Mouse (Mus musculus) hindbrain, embryonic 14.5 days (tissue): ENCODE measurements around the gene Frs3. TPM values are rescaled to one million over a fixed set of nuclear protein-coding genes. Genes with fewer than 3 reads are reported as not detected.

ENCODE experiments used
- ATAC-seq: fragments of 200-750 bp; cut with Nextera tagmentation; 2 replicates; pipeline ENCODE4 v1.8.0; 2017; ENCODE audit warnings: moderate number of reproducible peaks, mild to moderate bottlenecking, moderate TSS enrichment, moderate library complexity; ENCODE audit not compliant: low FRiP score
- DNase-seq: peaks from one replicate; pipeline ENCODE4 v3.0.0-alpha.2; 2015; ENCODE audit warnings: low spot score
- H3K27ac ChIP-seq: fragments of 300-500 bp; sonication (generic); 2 replicates; pipeline ENCODE4 v1.5.1; 2014; ENCODE audit warnings: mild to moderate bottlenecking, moderate library complexity
- H3K27me3 ChIP-seq: fragments of 300-500 bp; sonication (generic); 2 replicates; pipeline ENCODE4 v1.6.1; 2014; ENCODE audit warnings: mild to moderate bottlenecking, low read length, mixed read lengths; ENCODE audit not compliant: control insufficient read depth, insufficient read depth
- H3K36me3 ChIP-seq: fragments of 300-500 bp; sonication (generic); replicated peaks from 2 replicates; pipeline ENCODE4 v1.6.1; 2014; ENCODE audit not compliant: control insufficient read depth, insufficient read depth
- H3K4me1 ChIP-seq: fragments of 300-500 bp; sonication (generic); replicated peaks from 2 replicates; pipeline ENCODE4 v1.6.1; 2014; ENCODE audit warnings: antibody characterized with exemption, low read length, mixed read lengths; ENCODE audit not compliant: control insufficient read depth, insufficient read depth
- H3K4me2 ChIP-seq: fragments of 300-500 bp; sonication (generic); replicated peaks from 2 replicates; pipeline ENCODE4 v1.6.1; 2014; ENCODE audit warnings: mild to moderate bottlenecking, moderate library complexity
- H3K4me3 ChIP-seq: fragments of 300-500 bp; sonication (generic); replicated peaks from 2 replicates; pipeline ENCODE4 v1.5.1; 2014; ENCODE audit warnings: mild to moderate bottlenecking, low read length
- H3K9ac ChIP-seq: fragments of 300-500 bp; sonication (generic); 2 replicates; pipeline ENCODE4 v1.6.1; 2014
- H3K9me3 ChIP-seq: fragments of 300-500 bp; sonication (generic); 2 replicates; pipeline ENCODE4 v1.6.1; 2016; ENCODE audit warnings: low read length; ENCODE audit not compliant: control insufficient read depth
- WGBS: fragments of 180-500 bp; shearing (Covaris S2); extraction: QIAGEN DNeasy Blood & Tissue Kit; methylation state at CpG from one replicate; pipeline ENCODE4 v1.1.7; 2014; 5-methylcytosine and 5-hydroxymethylcytosine counted together
- polyA plus RNA-seq: library from polyadenylated mRNA; unstranded; fragments of >200 nt; fragmentation: Nextera tagmentation; extraction: Ambion mirVana; gene quantifications from 2 replicates; pipeline ENCODE4 v1.2.1, GENCODE M21; 2014

The Frs3 gene
- polyA plus RNA-seq, 1 experiment from 2014 or later: 44.4 TPM

- no peaks in the 10 kb centered on the region for H3K4me1 ChIP-seq
- WGBS: 46% methylated on average over 6 of the region's 6 CpGs
- H3K36me3 ChIP-seq: no peaks in the 10 kb centered on the region
- H3K9me3 ChIP-seq: no peaks in the 10 kb centered on the region
- H3K27ac ChIP-seq: no peak overlapping the region
- H3K27me3 ChIP-seq: no peaks in the 10 kb centered on the region
- DNase-seq (no peak), ATAC-seq (no peak)
- no peak overlapping the region for H3K4me3 ChIP-seq
- no peak overlapping the region for H3K4me2 ChIP-seq
- H3K9ac ChIP-seq: no peak overlapping the region
These were observed 61.3 kb downstream of the Frs3 start for GRCm38 (mm10) chr17:47750101-47750500.

DNA sequence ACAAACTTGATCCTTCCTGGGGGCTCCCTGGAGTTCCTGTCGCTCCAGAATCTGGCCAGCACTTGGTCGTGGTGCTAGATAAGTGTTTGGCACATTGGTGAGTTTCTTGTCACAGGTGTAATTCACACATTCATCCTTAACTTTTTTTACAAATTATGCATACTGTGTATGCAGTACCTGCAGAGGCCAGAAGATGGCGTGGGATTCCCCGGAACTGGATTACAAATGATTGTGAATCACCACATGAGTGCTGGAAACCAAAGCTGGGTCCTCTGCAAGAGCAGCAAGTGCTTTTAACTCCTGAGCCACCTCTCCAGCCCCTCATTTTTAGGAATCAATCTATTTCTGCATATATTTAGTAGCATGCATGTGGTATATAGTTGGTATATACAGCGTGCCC, 63.0 kb downstream of the Frs3 start:
- no peak overlapping the region for H3K4me3 ChIP-seq
- no peaks in the 10 kb centered on the region for H3K36me3 ChIP-seq
- H3K9ac ChIP-seq: no peak overlapping the region
- H3K4me2 ChIP-seq: no peak overlapping the region
- DNase-seq: no peak
- H3K9me3 ChIP-seq: no peaks in the 10 kb centered on the region
- no peaks in the 10 kb centered on the region for H3K4me1 ChIP-seq
- no peak for ATAC-seq
- no peaks in the 10 kb centered on the region for H3K27me3 ChIP-seq
- no peak overlapping the region for H3K27ac ChIP-seq
- WGBS: 76% methylated on average over 5 of the region's 5 CpGs

- Histone ChIP-seq H3K4me1 (no peaks in the 10 kb centered on the region), H3K27ac (no peak overlapping the region), H3K9me3 (no peaks in the 10 kb centered on the region), H3K4me3 (no peak overlapping the region), H3K4me2 (no peak overlapping the region), H3K36me3 (no peaks in the 10 kb centered on the region), H3K9ac (no peak overlapping the region), H3K27me3 (no peaks in the 10 kb centered on the region)
- no peak for ATAC-seq
- DNase-seq: no peak
- 86% methylated on average over 8 of the region's 8 CpGs for WGBS
These were observed 64.4 kb downstream of the Frs3 start for GRCm38 (mm10) chr17:47753130-47753775.

Other genes with a start within 250 kb of the Frs3 start
- gene Taf8, start 186.7 kb upstream of the Frs3 start, polyA plus RNA-seq: 16.4 and 16.9 TPM in 2 replicates
- gene Ccnd3, start 184.0 kb upstream of the Frs3 start, polyA plus RNA-seq: 78.9 and 80.3 TPM in 2 replicates
- gene Bysl, start 77.5 kb upstream of the Frs3 start, polyA plus RNA-seq: 33.3 and 34.3 TPM in 2 replicates
- 42.3 and 44.7 TPM in 2 replicates for gene Med20, start 77.4 kb upstream of the Frs3 start, polyA plus RNA-seq
- 3.0 and 3.1 TPM in 2 replicates for gene Gm20517, start 77.4 kb upstream of the Frs3 start, polyA plus RNA-seq
- 6.7 and 7.6 TPM in 2 replicates for gene Usp49, start 58.3 kb upstream of the Frs3 start, polyA plus RNA-seq
- 283 and 327 TPM in 2 replicates for gene Tomm6, start 644 bp upstream of the Frs3 start, polyA plus RNA-seq
- gene Gm21981, start 5.4 kb downstream of the Frs3 start, polyA plus RNA-seq: 4.8 and 7.1 TPM in 2 replicates
- gene Prickle4, start 5.7 kb downstream of the Frs3 start, polyA plus RNA-seq: 2.1 and 2.2 TPM in 2 replicates
- gene Pgc, start 37.8 kb downstream of the Frs3 start, polyA plus RNA-seq: not detected in 2 replicates
- gene Tfeb, start 48.0 kb downstream of the Frs3 start, polyA plus RNA-seq: 2.8 and 4.2 TPM in 2 replicates
- 7.5 and 7.7 TPM in 2 replicates for gene Mdfi, start 145.7 kb downstream of the Frs3 start, polyA plus RNA-seq
- 34.3 and 35.1 TPM in 2 replicates for gene Foxp4, start 235.6 kb downstream of the Frs3 start, polyA plus RNA-seq